Mouse (Mus musculus): Measurements from ENCODE around the gene Gpank1. TPM values are rescaled to one million over a fixed set of nuclear protein-coding genes. Genes with fewer than 3 reads are reported as not detected.
"Not testable (repeated sequence)": the region's sequence is repeated elsewhere in the genome, so short reads cannot be mapped to it uniquely, and the experiment has no call there.

The Gpank1 gene
- total RNA-seq, 2 experiments from 2014 or later = 11.1 to 12.1 TPM

DNA sequence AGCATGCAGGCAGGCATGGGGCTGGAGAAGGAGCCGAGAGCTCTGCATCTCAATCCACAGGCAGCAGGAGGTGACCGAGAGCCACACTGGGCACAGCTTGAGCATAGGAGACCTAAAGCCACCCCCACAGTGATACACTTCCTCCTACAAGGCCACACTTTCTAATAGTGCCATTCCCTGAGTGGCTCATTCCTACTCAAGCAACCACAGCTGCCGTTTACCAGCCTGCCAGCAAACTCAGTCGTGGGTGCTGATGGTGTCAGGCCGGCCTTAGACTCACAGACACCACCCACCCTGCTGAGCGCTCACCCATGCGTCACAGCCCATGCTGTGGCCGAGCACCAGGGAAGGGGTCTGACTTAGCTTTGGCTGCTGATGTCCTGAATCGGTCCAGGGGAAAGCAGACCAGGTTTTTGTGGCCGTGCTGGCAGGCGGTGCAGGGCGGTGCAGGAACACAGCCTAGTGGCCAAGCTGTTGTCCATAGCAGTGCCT lies 24.0 kb upstream of the Gpank1 start:
- peak in 1 of 2 experiments; percentile 31 for DNase-seq

DNA sequence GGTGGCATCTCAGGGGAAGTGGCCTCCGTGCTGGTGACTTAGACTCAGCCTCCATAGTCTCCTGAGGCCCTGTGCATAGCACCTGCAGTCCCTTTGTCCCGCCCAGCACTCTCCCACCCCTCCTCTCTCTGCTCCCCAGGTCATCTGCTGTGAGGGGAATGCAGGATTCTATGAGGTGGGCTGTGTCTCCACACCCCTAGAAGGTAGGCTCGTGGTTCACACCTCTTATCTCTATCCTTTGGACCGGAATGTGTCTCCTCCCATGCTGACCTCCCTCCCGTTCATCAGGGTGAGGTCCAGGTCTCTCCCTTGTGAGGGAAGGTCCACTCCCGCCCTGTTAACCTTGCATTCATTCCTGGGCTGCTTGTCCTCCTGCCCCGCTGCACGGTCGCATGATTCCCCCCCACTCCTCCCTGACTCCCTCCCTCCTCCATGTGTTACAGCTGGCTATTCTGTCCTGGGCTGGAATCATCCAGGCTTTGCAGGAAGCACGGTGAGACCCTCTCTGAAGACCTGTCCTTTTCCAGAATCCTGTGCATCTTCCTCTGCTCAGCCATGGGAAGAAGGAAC lies 21.0 kb upstream of the Gpank1 start:
- no peak for DNase-seq

DNA sequence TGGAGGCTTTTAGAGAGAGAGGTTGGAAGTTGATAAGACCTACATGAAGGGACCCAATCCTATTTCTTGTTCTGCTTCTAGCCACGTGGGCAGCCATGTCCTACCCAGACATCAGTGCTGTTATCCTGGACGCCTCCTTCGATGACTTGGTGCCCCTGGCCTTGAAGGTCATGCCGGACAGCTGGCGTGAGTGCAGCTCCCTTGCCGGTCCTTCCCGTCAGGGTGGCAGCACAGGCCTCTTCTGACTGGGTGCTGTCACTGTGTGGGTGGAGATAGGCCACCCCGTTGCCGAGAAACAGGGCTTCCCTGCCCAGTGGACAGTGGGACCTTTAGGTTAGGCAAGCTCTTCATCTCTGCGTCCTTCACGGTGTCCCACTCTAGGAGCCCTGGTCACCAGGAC lies 20.1 kb upstream of the Gpank1 start:
- peak; percentile 33 to 47 for DNase-seq

DNA sequence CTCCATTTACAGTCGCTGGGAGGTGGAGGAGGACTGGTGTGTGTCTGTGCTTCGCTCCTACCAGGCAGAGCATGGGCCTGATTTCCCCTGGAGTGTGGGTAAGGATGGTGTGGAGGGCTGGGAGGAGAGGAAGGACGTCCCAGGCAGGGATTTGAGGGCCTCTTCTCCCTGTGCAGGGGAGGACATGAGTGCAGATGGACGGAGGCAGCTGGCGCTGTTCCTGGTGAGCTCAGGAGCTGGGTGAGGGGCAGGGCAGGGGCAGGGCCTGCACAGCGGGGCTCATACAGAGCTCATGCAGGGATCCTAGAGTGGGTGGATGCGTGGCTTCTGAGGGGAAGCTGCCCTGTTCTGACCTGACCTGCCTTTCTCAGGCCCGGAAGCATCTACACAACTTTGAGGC lies 19.0 kb upstream of the Gpank1 start:
- no peak for DNase-seq

DNA sequence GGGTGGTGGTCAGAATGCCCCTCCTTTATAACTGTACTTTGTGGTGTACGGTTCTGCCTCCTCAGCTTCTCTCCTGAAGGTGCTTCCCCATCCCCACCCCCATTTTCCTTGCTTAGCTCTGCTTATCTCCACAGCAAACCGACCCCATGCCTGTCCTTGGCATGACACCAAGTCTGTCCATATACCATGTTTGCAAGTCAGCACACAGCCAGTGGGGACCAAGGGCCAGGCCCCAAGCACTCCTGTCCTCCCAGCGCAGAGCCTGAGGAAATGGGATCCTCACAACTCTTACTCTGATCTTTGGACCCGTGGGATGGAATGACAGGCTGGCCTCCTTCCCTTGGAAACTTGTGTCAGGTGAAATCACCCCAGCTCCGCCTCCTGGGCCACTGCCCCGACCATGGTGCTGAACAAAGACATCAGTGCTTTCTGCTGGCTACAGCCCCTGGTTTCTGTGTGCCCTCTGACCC lies 18.0 kb upstream of the Gpank1 start:
- DNase-seq = no peak

DNA sequence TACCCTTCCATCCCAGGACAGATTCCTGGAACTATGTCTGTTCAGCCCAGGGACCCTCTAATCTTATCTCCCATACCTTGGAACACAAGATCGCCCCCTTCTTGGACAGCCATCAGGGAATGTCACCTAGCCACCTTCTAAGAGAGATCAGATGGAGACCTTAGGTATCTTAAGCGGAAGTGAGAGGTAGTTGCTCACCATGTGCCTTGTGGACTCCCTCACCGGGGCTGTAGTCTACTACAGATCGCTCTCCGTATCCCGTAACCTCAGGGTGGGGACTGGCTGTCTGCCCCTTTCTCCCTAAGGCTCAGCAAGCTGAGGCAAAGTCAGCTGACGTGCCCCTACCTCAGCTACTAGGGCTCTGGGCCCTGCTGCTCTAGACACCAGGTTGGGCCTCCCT lies 17.2 kb upstream of the Gpank1 start:
- no peak for DNase-seq

DNA sequence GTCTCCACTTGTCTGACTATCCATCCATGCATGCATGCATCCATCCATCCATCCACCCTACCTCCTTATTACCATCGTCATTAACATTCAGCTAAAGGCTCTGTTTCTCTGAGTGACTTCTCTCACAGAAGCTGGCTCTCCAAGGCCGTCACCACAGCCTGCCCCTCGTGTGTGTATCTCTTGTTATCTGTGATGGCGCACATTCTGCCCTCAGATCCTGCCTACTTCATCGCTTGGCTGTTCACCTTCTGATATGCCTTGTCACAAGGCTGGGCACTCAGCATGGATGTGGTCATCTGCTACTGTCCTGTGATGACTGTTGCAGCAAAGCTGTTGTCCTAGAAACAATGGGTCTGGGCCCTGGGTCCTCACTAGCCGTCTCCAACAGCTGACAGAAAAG lies 16.5 kb upstream of the Gpank1 start:
- no peak for DNase-seq

DNA sequence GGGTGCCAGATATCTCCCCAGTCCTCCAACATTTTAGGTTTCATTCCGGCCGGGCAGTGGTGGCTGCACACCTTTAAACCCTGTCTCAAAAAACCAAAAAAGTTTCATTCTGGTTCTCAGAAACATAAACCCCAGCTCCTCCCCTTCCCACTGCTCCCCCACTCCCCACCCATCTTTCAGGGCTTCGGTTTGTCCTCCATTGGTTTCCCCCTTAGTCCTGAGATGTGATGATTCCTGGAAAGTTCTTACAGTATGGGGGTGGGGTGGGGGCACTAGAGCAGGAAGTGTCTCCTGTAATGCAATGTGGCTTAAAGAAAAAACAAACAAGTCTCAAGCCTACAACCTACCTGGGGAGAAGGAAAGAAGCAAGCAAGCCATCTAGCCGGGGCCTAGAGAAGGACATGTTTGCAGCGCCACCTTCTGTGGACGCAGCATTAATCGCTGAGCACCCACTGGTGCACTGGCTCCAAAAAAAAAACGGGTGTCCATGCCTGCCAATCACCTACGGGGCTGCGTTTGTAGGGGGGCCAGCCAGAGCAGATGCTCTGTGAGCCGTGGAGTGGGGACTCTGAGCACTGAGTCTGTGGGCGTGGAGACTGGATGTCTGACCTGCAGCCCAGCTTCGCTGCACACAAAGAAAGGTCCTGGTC lies 15.4 kb upstream of the Gpank1 start:
- peak; percentile 27 to 48 for DNase-seq

DNA sequence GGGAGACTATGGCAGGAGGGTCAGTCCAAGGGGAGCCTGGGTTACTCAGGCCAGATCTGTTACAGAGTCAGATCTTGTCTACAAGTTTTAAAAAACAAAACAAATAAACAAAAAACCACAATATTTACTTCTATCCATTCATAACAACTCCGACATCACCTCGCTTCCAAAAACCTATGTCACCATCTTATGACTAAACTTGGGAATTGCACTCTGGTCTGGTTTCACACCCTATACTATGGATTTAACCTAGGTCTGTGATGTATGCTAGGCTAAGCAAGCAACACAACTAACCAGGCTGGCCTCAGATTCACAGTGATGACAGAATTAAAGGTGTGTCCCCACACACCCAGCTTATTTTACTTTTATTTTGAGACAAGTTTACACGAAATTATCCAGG lies 14.7 kb upstream of the Gpank1 start:
- no peak for DNase-seq

DNA sequence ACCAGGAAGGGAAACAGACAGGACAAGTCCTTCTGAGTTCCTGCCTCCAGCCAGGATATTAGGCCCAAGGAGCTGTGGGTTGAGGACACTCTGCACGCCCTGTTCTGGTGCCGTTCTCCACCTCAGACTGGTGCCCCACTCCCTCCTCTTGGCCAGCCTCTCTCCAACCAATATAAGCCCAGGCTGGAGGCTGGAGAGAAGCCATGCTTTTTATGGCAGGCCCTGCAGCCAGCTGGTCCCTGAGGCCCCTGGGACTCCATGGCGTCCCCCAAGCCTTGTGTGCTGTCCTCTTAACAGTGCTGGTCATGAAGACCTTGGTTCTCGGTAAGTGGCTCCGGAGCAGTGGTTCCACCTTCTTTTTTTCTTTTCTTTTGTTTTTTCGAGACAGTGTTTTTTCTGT lies 13.2 kb upstream of the Gpank1 start, which contains the start of gene Ly6g5c:
Ly6g5c (plus strand) TSS at position 183 of the 400 bp plus-strand sequence.
- DNase-seq = no peak

DNA sequence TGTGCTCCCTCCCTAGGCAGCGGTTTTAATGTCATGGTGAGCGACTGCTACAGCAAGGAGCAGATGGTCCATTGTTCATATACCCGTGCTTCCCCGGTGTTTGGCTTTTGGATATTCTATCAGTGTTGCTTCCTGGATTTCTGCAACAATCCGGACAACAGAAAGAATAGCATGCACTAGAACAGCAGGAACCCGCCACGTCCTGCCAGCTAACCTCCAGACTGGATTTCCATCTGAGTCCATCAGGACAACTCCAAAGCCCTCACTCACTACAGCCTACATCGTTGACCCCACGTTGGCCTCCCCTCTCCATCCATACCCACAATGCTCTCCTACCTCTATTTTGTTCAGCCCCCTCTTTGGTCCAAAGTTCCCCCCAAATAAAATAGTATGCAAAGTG lies 9.5 kb upstream of the Gpank1 start:
- no peak for DNase-seq

DNA sequence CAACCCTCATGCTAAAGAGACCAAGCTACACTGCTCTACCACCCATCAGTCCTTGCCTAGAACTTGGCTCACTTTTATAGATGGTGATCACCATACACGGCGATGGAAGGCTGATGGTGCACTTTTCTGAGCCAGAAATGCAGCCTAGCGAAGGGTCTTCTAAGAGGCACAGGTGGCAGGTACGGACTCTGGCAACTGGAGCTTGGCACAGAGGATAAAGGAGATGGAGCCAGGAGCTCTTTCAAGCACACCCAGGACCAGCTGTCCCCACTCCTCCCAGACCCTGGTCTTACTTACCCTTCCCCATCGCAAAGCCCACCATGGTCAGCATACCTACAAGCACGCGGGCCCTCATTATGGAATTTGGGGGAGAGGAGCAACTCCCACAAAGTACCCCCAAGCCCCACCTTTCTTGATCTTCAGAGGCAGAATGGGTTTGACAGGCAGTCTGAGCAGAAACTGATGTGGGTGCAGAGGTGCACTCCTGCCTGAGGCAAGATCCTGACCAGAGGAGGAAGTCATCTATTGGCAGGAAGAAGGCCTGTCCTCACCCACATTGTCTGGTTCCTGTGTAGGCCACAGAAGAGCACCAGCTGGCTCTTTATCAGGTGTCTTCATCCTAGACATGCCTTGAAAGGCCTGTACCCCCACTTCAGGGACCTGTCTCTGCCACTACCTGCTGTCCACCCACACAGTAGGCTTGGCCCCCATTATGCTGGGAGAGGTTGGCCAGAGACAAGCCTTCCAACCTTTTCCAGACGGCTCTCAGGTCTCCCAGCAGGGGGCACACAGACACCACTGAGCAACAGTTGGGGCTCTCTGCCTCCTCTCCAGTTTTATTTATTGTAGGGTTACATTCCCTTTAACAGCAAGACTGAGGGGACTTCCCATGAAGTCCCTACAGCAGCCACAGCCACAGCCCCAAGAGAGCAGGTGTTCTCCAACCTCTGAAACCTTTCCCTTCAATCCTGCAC lies 5.9 kb upstream of the Gpank1 start, which contains the start of gene Ly6g5b:
Ly6g5b (minus strand) TSS at position 383 of the 974 bp plus-strand sequence.
- DNase-seq = peak; percentile 18 to 61

DNA sequence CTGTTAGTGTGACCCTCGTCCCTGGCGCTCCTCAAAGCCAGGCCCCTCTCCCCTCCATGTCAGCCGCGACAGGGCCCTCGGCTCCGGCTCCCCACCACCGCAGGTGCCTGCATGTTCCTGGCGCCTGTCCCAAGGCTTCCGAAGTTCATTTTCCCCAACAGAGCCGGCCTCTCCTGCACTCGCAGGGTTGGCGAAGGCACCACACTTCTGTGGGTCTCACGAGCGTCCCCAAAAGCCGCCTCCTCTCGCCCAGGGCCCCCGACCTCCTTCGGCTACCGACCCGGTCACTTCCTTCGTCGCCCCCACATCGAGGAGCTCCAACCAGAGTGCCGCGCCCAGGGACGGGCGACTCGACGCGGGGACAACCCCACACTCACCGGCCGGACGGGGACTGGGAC lies 511 bp upstream of the Gpank1 start:
- DNase-seq = peak; percentile 58 to 75

DNA sequence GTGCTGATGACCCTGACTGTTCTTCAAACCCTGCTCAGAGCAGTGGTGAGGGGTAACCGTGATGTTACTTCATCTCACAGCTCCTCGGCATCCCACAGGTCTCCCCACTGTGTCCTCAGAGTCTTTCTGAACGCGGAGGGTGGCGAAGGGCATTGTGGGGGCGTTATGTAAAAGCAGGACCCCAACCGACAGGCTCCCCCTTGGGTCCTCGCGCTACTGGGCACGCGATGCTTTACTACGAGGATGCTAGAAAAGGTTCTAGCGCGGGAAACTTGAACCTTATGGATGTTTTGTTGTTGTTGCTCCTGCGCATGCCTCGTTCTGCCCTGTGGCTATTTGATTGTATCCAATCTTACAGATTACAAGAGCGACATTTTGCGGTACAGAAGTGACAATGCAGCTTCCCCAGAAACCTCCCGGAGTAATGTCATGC lies 632 bp downstream of the Gpank1 start, which contains the start of gene Csnk2b:
Csnk2b (minus strand) TSS at position 183 of the 433 bp plus-strand sequence.
- DNase-seq = peak; percentile 55 to 71

DNA sequence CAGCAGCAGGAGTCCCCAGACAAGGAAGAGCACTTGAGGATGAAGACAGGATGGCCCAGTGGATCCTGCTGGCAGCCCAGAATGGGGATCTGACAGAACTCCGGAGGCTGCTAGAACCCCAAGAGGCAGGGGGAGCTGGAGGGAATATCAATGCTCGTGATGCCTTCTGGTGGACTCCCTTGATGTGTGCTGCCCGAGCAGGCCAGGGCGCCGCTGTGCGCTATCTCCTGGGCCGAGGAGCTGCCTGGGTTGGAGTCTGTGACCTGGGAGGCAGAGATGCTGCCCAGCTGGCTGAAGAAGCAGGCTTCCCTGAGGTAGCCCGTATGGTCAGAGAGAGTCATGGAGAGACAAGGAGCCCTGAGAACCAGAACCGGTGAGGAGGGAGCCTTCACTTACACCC lies 2.0 kb downstream of the Gpank1 start:
- not testable (repeated sequence) for DNase-seq

DNA sequence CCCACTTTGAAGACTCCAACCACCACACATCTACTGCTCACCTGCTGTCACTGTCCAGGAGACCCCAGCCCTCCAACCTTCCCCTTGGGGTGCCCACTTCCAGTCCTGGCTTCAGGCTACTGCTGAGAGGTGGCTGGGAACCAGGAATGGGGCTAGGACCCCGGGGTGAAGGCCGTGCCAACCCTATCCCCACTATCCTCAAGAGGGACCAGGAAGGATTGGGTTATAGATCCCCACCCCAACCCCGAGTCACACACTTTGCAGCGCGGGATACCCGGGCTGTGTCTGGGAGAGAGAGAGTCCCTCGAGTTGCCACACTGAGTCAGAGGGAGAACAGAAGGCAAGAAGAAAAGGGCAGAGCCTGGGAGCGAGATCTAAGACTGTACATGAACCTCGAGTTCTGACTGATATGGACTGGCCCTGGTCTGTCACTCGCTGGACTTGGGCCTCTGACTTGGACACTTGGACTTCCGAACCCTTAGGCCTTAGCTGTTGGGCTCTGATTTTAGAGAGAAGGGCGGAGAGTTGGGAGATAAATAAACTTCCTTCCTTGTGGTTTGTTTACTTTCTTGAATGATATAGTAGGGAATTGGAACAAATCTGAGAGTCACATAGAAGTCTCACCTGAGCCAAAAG lies 3.1 kb downstream of the Gpank1 start:
- not testable (repeated sequence) for DNase-seq

DNA sequence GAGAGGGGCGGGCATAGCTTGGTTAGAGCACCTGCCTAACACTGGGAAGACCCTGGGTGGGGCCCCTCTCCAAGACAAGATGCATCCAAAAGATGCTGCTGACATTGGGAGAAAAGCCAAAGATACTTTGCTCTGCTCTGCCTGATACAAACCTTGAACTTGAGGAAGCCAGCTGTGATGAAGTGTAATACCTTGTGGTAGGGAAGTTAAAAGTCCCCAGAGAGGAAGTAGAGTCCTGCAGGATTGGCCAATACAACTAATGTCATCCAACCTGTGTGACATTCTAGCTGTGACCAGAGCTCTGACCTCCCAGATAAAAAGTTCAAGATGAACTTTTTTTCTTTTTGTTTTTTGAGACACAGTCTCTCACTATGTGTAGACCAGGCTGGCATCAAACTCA lies 3.8 kb downstream of the Gpank1 start:
- no peak for DNase-seq

DNA sequence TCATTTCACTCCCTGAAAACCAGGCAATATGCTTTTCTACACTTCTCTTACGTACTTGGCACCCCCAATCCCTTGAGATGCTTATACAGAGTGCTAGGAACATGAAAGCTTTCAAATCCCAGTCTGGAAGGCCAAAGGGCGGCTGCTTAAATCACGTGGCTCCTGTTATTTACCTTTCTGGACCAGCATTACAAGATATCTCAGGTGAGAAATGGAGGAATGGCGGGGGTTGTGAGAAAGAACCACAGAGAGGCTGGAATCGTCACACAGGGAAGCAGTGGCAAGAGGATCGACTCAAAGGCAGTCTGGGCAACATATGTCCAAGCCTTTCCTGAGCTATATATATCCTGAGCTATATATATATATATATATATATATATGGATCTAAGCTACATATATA lies 4.3 kb downstream of the Gpank1 start:
- no peak for DNase-seq

DNA sequence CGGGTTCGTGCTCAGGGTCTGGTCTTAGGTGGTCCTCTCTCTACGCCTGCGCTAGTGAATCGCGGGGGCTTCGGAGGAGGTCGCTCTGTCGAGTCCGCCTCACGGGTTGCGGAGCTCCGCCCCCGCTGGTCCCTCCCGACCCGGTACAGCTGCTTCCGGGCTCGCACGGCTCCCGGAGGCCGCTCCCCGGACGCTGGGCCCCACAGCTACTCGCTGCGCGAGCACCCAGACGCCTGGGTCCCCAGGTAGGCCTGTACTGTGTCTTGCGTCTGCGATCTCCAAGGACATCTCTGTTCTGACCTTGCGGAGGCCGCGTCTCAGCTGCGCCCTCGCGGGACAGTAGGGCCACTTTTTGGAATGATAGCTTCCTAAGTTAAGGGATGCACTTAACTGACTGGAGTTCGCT lies 5.0 kb downstream of the Gpank1 start, which contains the start of gene D17H6S53E:
D17H6S53E (plus strand) TSS at position 168 of the 406 bp plus-strand sequence.
- DNase-seq = peak; percentile 83 to 91

DNA sequence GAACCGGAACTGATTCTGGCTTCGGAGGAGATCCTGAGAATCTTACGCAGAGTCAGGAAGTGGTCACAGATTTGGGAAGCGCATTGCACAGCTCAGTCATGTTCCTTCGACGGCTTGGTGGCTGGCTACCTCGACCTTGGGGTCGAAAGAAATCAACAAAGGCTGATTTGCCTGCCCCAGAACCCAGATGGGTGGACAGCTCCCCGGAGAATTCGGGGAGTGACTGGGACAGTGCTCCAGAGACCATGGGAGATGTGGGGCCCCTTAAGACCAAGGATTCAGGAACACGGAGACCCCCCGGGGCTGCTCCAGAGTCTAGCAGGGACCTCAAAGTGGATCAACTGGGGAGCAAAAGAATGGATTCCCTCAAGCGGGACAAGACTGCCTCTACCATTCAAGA lies 5.8 kb downstream of the Gpank1 start:
- no peak for DNase-seq

DNA sequence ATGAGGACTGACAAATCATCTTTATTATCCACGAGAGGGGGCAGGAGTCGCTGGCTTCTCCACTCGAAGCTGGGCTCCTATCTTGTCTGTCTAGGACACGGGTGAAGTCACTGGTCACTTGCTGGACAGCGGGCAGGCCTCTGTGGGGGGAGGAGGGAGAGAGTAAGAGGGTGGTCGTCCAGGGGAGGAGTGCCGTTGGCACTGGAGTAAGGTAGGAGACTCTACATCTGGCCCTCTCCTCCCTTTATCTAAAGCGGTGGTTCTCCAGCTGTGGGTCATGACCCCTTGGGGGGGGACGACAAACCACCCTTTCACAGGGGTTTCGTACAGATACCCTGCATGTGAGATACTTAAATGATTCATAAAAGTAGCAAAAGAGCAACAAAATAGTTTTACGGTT lies 7.7 kb downstream of the Gpank1 start:
- no peak for DNase-seq

DNA sequence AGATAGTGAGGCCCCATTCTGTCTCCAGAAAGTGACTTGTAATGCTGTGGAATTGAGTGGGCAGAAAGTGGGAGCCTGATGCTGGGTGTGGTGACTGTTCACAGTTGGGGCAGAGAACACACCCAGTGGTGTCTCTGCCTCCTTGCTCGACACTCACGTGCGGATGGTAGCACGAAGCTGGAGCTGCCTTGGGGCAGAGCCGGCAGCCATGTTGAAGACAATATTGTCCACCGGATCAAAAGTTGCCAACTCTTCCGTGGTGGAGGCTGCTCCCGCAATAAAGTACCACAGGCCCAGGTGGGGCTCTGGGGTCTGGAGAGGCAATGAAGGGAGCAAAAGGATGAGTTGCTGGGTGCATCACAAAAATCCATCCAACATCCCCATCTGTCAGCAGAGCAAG lies 9.8 kb downstream of the Gpank1 start:
- DNase-seq = no peak

Measured in adrenal gland, postnatal 36 days (tissue).